Mouse (Mus musculus) heart, embryonic 12.5 days (tissue): Measurements from ENCODE around the gene Ilf3. TPM values are rescaled to one million over a fixed set of nuclear protein-coding genes. Genes with fewer than 3 reads are reported as not detected.

Experiments
- ATAC-seq: fragments of 200-750 bp; cut with Nextera tagmentation; 2 replicates; pipeline ENCODE4 v1.8.0; 2017; ENCODE audit warnings: moderate TSS enrichment, moderate library complexity; ENCODE audit not compliant: insufficient number of reproducible peaks, low FRiP score
- H3K27ac ChIP-seq: fragments of 300-500 bp; sonication (generic); 2 replicates; pipeline ENCODE4 v1.5.1; 2016; ENCODE audit warnings: mild to moderate bottlenecking, moderate library complexity; ENCODE audit not compliant: poor library complexity, severe bottlenecking
- H3K27me3 ChIP-seq: fragments of 300-500 bp; sonication (generic); replicated peaks from 2 replicates; pipeline ENCODE4 v1.6.1; 2016; ENCODE audit warnings: mild to moderate bottlenecking, moderate library complexity
- H3K36me3 ChIP-seq: fragments of 300-500 bp; sonication (generic); 2 replicates; pipeline ENCODE4 v1.6.1; 2016; ENCODE audit warnings: mild to moderate bottlenecking, moderate library complexity
- H3K4me1 ChIP-seq: fragments of 300-500 bp; sonication (generic); replicated peaks from 2 replicates; pipeline ENCODE4 v1.6.1; 2016; ENCODE audit warnings: mild to moderate bottlenecking
- H3K4me2 ChIP-seq: fragments of 300-500 bp; sonication (generic); 2 replicates; pipeline ENCODE4 v1.6.1; 2016; ENCODE audit warnings: mild to moderate bottlenecking, moderate library complexity
- H3K4me3 ChIP-seq: fragments of 300-500 bp; sonication (generic); 2 replicates; pipeline ENCODE4 v1.5.1; 2016; ENCODE audit warnings: mild to moderate bottlenecking
- H3K9ac ChIP-seq: fragments of 300-500 bp; sonication (generic); 2 replicates; pipeline ENCODE4 v1.6.1; 2016; ENCODE audit warnings: mild to moderate bottlenecking, moderate library complexity
- H3K9me3 ChIP-seq: fragments of 300-500 bp; sonication (generic); replicated peaks from 2 replicates; pipeline ENCODE4 v1.6.1; 2016; ENCODE audit warnings: mild to moderate bottlenecking, moderate library complexity
- WGBS: fragments of 180-500 bp; shearing (Covaris S2); methylation state at CpG from one replicate; pipeline ENCODE4 v1.1.7; 2016; 5-methylcytosine and 5-hydroxymethylcytosine counted together
- polyA plus RNA-seq: library from polyadenylated mRNA; unstranded; fragments of >200 nt; fragmentation: Nextera tagmentation; extraction: Ambion mirVana; gene quantifications from 2 replicates; pipeline ENCODE4 v1.2.1, GENCODE M21; 2016

The Ilf3 gene
- polyA plus RNA-seq, 1 experiment from 2014 or later = 139 TPM

- Histone ChIP-seq H3K27me3 (no peaks in the 10 kb centered on the region), H3K9ac (peak overlapping the region; percentile 88), H3K36me3 (peaks cover 16% of the 10 kb centered on the region), H3K4me2 (peak overlapping the region; percentile 90), H3K4me1 (peaks cover 26% of the 10 kb centered on the region), H3K27ac (no peak overlapping the region), H3K9me3 (no peaks in the 10 kb centered on the region), H3K4me3 (peak overlapping the region; percentile 89)
- WGBS = 60% methylated on average over 11 of the region's 11 CpGs
- no peak for ATAC-seq
Measured at GRCm38 (mm10) chr9:21369080-21369479, 1.4 kb downstream of the Ilf3 start.

GRCm38 (mm10) chr9:21370876-21371275 lies 3.2 kb downstream of the Ilf3 start:
- 74% methylated on average over 2 of the region's 2 CpGs for WGBS

GRCm38 (mm10) chr9:21372508-21372907 lies 4.8 kb downstream of the Ilf3 start:
- no peak overlapping the region for H3K9ac ChIP-seq
- H3K4me3 ChIP-seq = no peak overlapping the region
- no peak for ATAC-seq
- no peak overlapping the region for H3K27ac ChIP-seq
- no peaks in the 10 kb centered on the region for H3K27me3 ChIP-seq
- H3K9me3 ChIP-seq = no peaks in the 10 kb centered on the region
- peaks cover 28% of the 10 kb centered on the region for H3K36me3 ChIP-seq
- no peak overlapping the region for H3K4me2 ChIP-seq
- peaks cover 35% of the 10 kb centered on the region for H3K4me1 ChIP-seq
- WGBS = 73% methylated on average over 1 of the region's 1 CpGs

More at GRCm38 (mm10) chr9:21370876-21371275, 3.2 kb downstream of the Ilf3 start:
- Histone ChIP-seq H3K36me3 (peaks cover 25% of the 10 kb centered on the region), H3K4me1 (peaks cover 26% of the 10 kb centered on the region), H3K4me3 (no peak overlapping the region), H3K4me2 (no peak overlapping the region), H3K9ac (no peak overlapping the region), H3K27ac (no peak overlapping the region), H3K27me3 (no peaks in the 10 kb centered on the region), H3K9me3 (no peaks in the 10 kb centered on the region)
- ATAC-seq = no peak

GRCm38 (mm10) chr9:21379195-21379594 lies 11.5 kb downstream of the Ilf3 start:
- H3K27ac ChIP-seq = no peak overlapping the region
- no peaks in the 10 kb centered on the region for H3K9me3 ChIP-seq
- peaks cover 52% of the 10 kb centered on the region for H3K4me1 ChIP-seq
- H3K36me3 ChIP-seq = peaks cover 34% of the 10 kb centered on the region
- H3K4me2 ChIP-seq = no peak overlapping the region
- H3K4me3 ChIP-seq = no peak overlapping the region
- 0 out of 2 replicates have a peak overlapping the region, but pooled peaks have one; percentile 6 for H3K9ac ChIP-seq
- no peaks in the 10 kb centered on the region for H3K27me3 ChIP-seq
- 65% methylated on average over 3 of the region's 3 CpGs for WGBS
- no peak for ATAC-seq

- Histone ChIP-seq H3K9ac (no peak overlapping the region), H3K9me3 (no peaks in the 10 kb centered on the region), H3K27me3 (no peaks in the 10 kb centered on the region), H3K36me3 (peaks cover 25% of the 10 kb centered on the region), H3K4me2 (no peak overlapping the region), H3K27ac (no peak overlapping the region), H3K4me1 (peaks cover 58% of the 10 kb centered on the region), H3K4me3 (no peak overlapping the region)
- ATAC-seq = no peak
Measured at GRCm38 (mm10) chr9:21380868-21381267, 13.2 kb downstream of the Ilf3 start.

- no peak overlapping the region for H3K4me3 ChIP-seq
- H3K27me3 ChIP-seq = no peaks in the 10 kb centered on the region
- no peak overlapping the region for H3K4me2 ChIP-seq
- H3K27ac ChIP-seq = no peak overlapping the region
- no peaks in the 10 kb centered on the region for H3K9me3 ChIP-seq
- peaks cover 30% of the 10 kb centered on the region for H3K36me3 ChIP-seq
- H3K4me1 ChIP-seq = peaks cover 32% of the 10 kb centered on the region
- ATAC-seq = no peak
- no peak overlapping the region for H3K9ac ChIP-seq
Measured at GRCm38 (mm10) chr9:21383966-21384365, 16.3 kb downstream of the Ilf3 start.

- WGBS = 81% methylated on average over 10 of the region's 10 CpGs
- Histone ChIP-seq H3K9me3 (no peaks in the 10 kb centered on the region), H3K4me3 (no peak overlapping the region), H3K4me1 (no peaks in the 10 kb centered on the region), H3K27me3 (no peaks in the 10 kb centered on the region), H3K36me3 (peaks cover 96% of the 10 kb centered on the region), H3K4me2 (no peak overlapping the region), H3K27ac (no peak overlapping the region), H3K9ac (no peak overlapping the region; the same call in 1 of the 2 replicates)
- ATAC-seq = no peak
Measured at GRCm38 (mm10) chr9:21392646-21393175, 25.0 kb downstream of the Ilf3 start.

GRCm38 (mm10) chr9:21395692-21396091 lies 28.0 kb downstream of the Ilf3 start:
- no peaks in the 10 kb centered on the region for H3K27me3 ChIP-seq
- no peaks in the 10 kb centered on the region for H3K9me3 ChIP-seq
- no peak overlapping the region for H3K4me3 ChIP-seq
- peaks cover 96% of the 10 kb centered on the region for H3K36me3 ChIP-seq
- WGBS = 86% methylated on average over 3 of the region's 3 CpGs
- no peak overlapping the region for H3K27ac ChIP-seq
- no peak for ATAC-seq
- H3K4me1 ChIP-seq = no peaks in the 10 kb centered on the region
- no peak overlapping the region for H3K9ac ChIP-seq
- no peak overlapping the region for H3K4me2 ChIP-seq

GRCm38 (mm10) chr9:21397170-21397569 lies 29.5 kb downstream of the Ilf3 start:
- no peak for ATAC-seq

GRCm38 (mm10) chr9:21401042-21401441 lies 33.4 kb downstream of the Ilf3 start:
- H3K27me3 ChIP-seq = no peaks in the 10 kb centered on the region
- peaks cover 95% of the 10 kb centered on the region for H3K36me3 ChIP-seq
- H3K4me2 ChIP-seq = no peak overlapping the region
- no peak overlapping the region for H3K4me3 ChIP-seq
- peaks cover 14% of the 10 kb centered on the region for H3K4me1 ChIP-seq
- H3K9ac ChIP-seq = no peak overlapping the region
- 93% methylated on average over 9 of the region's 9 CpGs for WGBS
- H3K27ac ChIP-seq = no peak overlapping the region
- no peaks in the 10 kb centered on the region for H3K9me3 ChIP-seq
- no peak for ATAC-seq

More at GRCm38 (mm10) chr9:21397170-21397569, 29.5 kb downstream of the Ilf3 start:
- no peak overlapping the region for H3K4me2 ChIP-seq
- H3K27ac ChIP-seq = no peak overlapping the region
- no peaks in the 10 kb centered on the region for H3K27me3 ChIP-seq
- H3K9me3 ChIP-seq = no peaks in the 10 kb centered on the region
- no peak overlapping the region for H3K4me3 ChIP-seq
- H3K36me3 ChIP-seq = peaks cover 95% of the 10 kb centered on the region
- 95% methylated on average over 3 of the region's 3 CpGs for WGBS
- peaks cover 6% of the 10 kb centered on the region for H3K4me1 ChIP-seq
- H3K9ac ChIP-seq = no peak overlapping the region

- H3K4me3 ChIP-seq = no peak overlapping the region
- H3K9me3 ChIP-seq = no peaks in the 10 kb centered on the region
- 63% methylated on average over 11 of the region's 11 CpGs for WGBS
- no peak overlapping the region for H3K9ac ChIP-seq
- peaks cover 14% of the 10 kb centered on the region for H3K4me1 ChIP-seq
- no peak overlapping the region for H3K4me2 ChIP-seq
- 0 out of 2 replicates have a peak, but pooled peaks have one; percentile 9 for ATAC-seq
- no peak overlapping the region for H3K27ac ChIP-seq
- peaks cover 90% of the 10 kb centered on the region for H3K36me3 ChIP-seq
- H3K27me3 ChIP-seq = no peaks in the 10 kb centered on the region
Measured at GRCm38 (mm10) chr9:21402764-21403253, 35.1 kb downstream of the Ilf3 start.

GRCm38 (mm10) chr9:21403745-21404144 lies 36.1 kb downstream of the Ilf3 start:
- Histone ChIP-seq H3K4me1 (peaks cover 14% of the 10 kb centered on the region), H3K4me3 (no peak overlapping the region), H3K27me3 (no peaks in the 10 kb centered on the region), H3K27ac (no peak overlapping the region), H3K4me2 (no peak overlapping the region), H3K9ac (no peak overlapping the region), H3K9me3 (no peaks in the 10 kb centered on the region), H3K36me3 (peaks cover 82% of the 10 kb centered on the region)
- no peak for ATAC-seq
- 96% methylated on average over 5 of the region's 5 CpGs for WGBS
